Mouse (Mus musculus) liver, embryonic 16.5 days (tissue): ENCODE measurements around the gene Gpatch4. TPM values are rescaled to one million over a fixed set of nuclear protein-coding genes. Genes with fewer than 3 reads are reported as not detected.

ENCODE experiments used
- ATAC-seq: fragments of 200-750 bp; cut with Nextera tagmentation; 2 replicates; pipeline ENCODE4 v1.8.0; 2017; ENCODE audit warnings: low read depth, mild to moderate bottlenecking, moderate number of reproducible peaks, moderate library complexity
- H3K27ac ChIP-seq: fragments of 300-500 bp; sonication (generic); 2 replicates; pipeline ENCODE4 v1.5.1; 2014; ENCODE audit warnings: mild to moderate bottlenecking, low read length
- H3K27me3 ChIP-seq: fragments of 300-500 bp; sonication (generic); 2 replicates; pipeline ENCODE4 v1.6.1; 2014; ENCODE audit warnings: low read depth, low read length, mixed read lengths; ENCODE audit not compliant: control insufficient read depth, insufficient read depth
- H3K36me3 ChIP-seq: fragments of 300-500 bp; sonication (generic); 2 replicates; pipeline ENCODE4 v1.6.1; 2014; ENCODE audit warnings: mild to moderate bottlenecking; ENCODE audit not compliant: control insufficient read depth, insufficient read depth
- H3K4me1 ChIP-seq: fragments of 300-500 bp; sonication (generic); 2 replicates; pipeline ENCODE4 v1.6.1; 2014; ENCODE audit warnings: low read depth, low read length, mixed read lengths; ENCODE audit not compliant: control insufficient read depth
- H3K4me2 ChIP-seq: fragments of 300-500 bp; sonication (generic); 2 replicates; pipeline ENCODE4 v1.6.1; 2014; ENCODE audit warnings: low read depth, low read length, mixed read lengths
- H3K4me3 ChIP-seq: fragments of 300-500 bp; sonication (generic); 2 replicates; pipeline ENCODE4 v1.5.1; 2014; ENCODE audit warnings: low read depth, mild to moderate bottlenecking, low read length
- H3K9ac ChIP-seq: fragments of 300-500 bp; sonication (generic); 2 replicates; pipeline ENCODE4 v1.6.1; 2014; ENCODE audit warnings: low read depth, low read length
- H3K9me3 ChIP-seq: fragments of 300-500 bp; sonication (generic); replicated peaks from 2 replicates; pipeline ENCODE4 v1.6.1; 2016; ENCODE audit warnings: low read length; ENCODE audit not compliant: control insufficient read depth
- WGBS: fragments of 180-500 bp; shearing (Covaris S2); extraction: QIAGEN DNeasy Blood & Tissue Kit; methylation state at CpG from one replicate; pipeline ENCODE4 v1.1.7; 2014; ENCODE audit not compliant: insufficient replicate concordance; 5-methylcytosine and 5-hydroxymethylcytosine counted together
- polyA plus RNA-seq: library from polyadenylated mRNA; unstranded; fragments of >200 nt; fragmentation: Nextera tagmentation; extraction: Ambion mirVana; gene quantifications from 2 replicates; pipeline ENCODE4 v1.2.1, GENCODE M21; 2015

Gene Gpatch4
- polyA plus RNA-seq, 1 experiment from 2014 or later, result 13.2 TPM

DNA sequence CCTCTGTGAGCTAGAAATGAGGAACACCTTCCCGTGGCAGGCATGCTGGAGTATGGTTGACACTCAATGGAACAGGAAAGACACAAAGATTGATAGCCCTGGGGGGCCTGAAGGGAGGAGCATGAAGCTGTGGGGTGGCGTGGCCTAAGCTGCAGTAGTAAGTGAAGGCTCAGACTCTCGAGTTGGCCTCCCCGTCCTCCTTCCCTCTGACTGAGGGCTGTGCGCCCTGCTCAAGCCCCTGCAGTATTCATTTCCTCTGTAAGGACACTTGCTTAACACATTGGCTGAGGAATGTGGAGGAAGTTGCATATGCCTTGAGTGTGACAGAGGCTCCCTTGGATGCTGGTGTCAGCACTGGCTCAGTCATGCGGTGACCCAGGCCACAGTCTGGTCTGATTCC is 59.7 kb downstream of the Gpatch4 start:
- Histone ChIP-seq H3K9ac (no peak overlapping the region), H3K27ac (peak overlapping the region; percentile 49; the same call in 1 of the 2 replicates), H3K36me3 (peaks cover 12% of the 10 kb centered on the region), H3K27me3 (no peaks in the 10 kb centered on the region), H3K4me1 (no peaks in the 10 kb centered on the region), H3K9me3 (no peaks in the 10 kb centered on the region), H3K4me2 (no peak overlapping the region), H3K4me3 (no peak overlapping the region)
- 47% methylated on average over 6 of the region's 6 CpGs for WGBS
- ATAC-seq, result peak; percentile 67

Other genes with a start within 250 kb of the Gpatch4 start
- gene Ntrk1, start 247.9 kb upstream of the Gpatch4 start, polyA plus RNA-seq, result 0.16 and 0.18 TPM in 2 replicates
- 0.01 TPM in 1 of 2 replicates, not detected in the other for gene Insrr, start 246.2 kb upstream of the Gpatch4 start, polyA plus RNA-seq
- 6.0 and 6.5 TPM in 2 replicates for gene Pear1, start 218.8 kb upstream of the Gpatch4 start, polyA plus RNA-seq
- gene Sh2d2a, start 196.4 kb upstream of the Gpatch4 start, polyA plus RNA-seq, result 0.29 and 0.37 TPM in 2 replicates
- gene Prcc, start 157.5 kb upstream of the Gpatch4 start, polyA plus RNA-seq, result 4.1 and 4.7 TPM in 2 replicates
- gene Hdgf, start 136.8 kb upstream of the Gpatch4 start, polyA plus RNA-seq, result 53.6 and 57.1 TPM in 2 replicates
- gene Mrpl24, start 123.6 kb upstream of the Gpatch4 start, polyA plus RNA-seq, result 35.1 and 35.8 TPM in 2 replicates
- 17.2 and 17.5 TPM in 2 replicates for gene Isg20l2, start 112.8 kb upstream of the Gpatch4 start, polyA plus RNA-seq
- 5.2 and 5.7 TPM in 2 replicates for gene Rrnad1, start 112.4 kb upstream of the Gpatch4 start, polyA plus RNA-seq
- 0.09 and 0.25 TPM in 2 replicates for gene Crabp2, start 94.4 kb upstream of the Gpatch4 start, polyA plus RNA-seq
- 1.2 and 1.4 TPM in 2 replicates for gene Nes, start 72.0 kb upstream of the Gpatch4 start, polyA plus RNA-seq
- 0.04 TPM in 1 of 2 replicates, not detected in the other for gene Bcan, start 42.9 kb upstream of the Gpatch4 start, polyA plus RNA-seq
- not detected in 2 replicates for gene Hapln2, start 15.5 kb upstream of the Gpatch4 start, polyA plus RNA-seq
- 83.2 and 85.0 TPM in 2 replicates for gene Naxe, start 15.4 kb downstream of the Gpatch4 start, polyA plus RNA-seq
- gene Ttc24, start 35.2 kb downstream of the Gpatch4 start, polyA plus RNA-seq, result not detected in 2 replicates
- gene Iqgap3, start 38.9 kb downstream of the Gpatch4 start, polyA plus RNA-seq, result 7.3 and 7.6 TPM in 2 replicates
- gene Mef2d, start 99.3 kb downstream of the Gpatch4 start, polyA plus RNA-seq, result 5.2 and 7.9 TPM in 2 replicates
- 4.8 and 6.3 TPM in 2 replicates for gene Rhbg, start 211.6 kb downstream of the Gpatch4 start, polyA plus RNA-seq
- 0.35 TPM in 1 of 2 replicates, not detected in the other for gene Gm38392, start 244.1 kb downstream of the Gpatch4 start, polyA plus RNA-seq